Mouse (Mus musculus) hindbrain, embryonic 10.5 days (tissue): ENCODE measurements around the gene Adamts20. TPM values are rescaled to one million over a fixed set of nuclear protein-coding genes. Genes with fewer than 3 reads are reported as not detected.
"Not testable (repeated sequence)": the region's sequence is repeated elsewhere in the genome, so short reads cannot be mapped to it uniquely, and the experiment has no call there.

Source experiments
- DNase-seq: peaks from one replicate; pipeline ENCODE4 v3.0.0-alpha.2; 2017; ENCODE audit warnings: low spot score
- H3K27ac ChIP-seq: fragments of 300-500 bp; sonication (generic); 2 replicates; pipeline ENCODE4 v1.5.1; 2016; ENCODE audit warnings: mild to moderate bottlenecking, moderate library complexity
- H3K27me3 ChIP-seq: fragments of 300-500 bp; sonication (generic); 2 replicates; pipeline ENCODE4 v1.6.1; 2016; ENCODE audit warnings: mild to moderate bottlenecking; ENCODE audit not compliant: poor library complexity, insufficient read depth, severe bottlenecking
- H3K36me3 ChIP-seq: fragments of 300-500 bp; sonication (generic); 2 replicates; pipeline ENCODE4 v1.6.1; 2016; ENCODE audit warnings: mild to moderate bottlenecking, moderate library complexity
- H3K4me1 ChIP-seq: fragments of 300-500 bp; sonication (generic); replicated peaks from 2 replicates; pipeline ENCODE4 v1.6.1; 2016; ENCODE audit warnings: mild to moderate bottlenecking
- H3K4me3 ChIP-seq: fragments of 300-500 bp; sonication (generic); 2 replicates; pipeline ENCODE4 v1.5.1; 2016; ENCODE audit warnings: mild to moderate bottlenecking, moderate library complexity
- H3K9me3 ChIP-seq: fragments of 300-500 bp; sonication (generic); 2 replicates; pipeline ENCODE4 v1.6.1; 2016; ENCODE audit warnings: mild to moderate bottlenecking, moderate library complexity
- WGBS: fragments of 180-500 bp; shearing (Covaris S2); methylation state at CpG from one replicate; pipeline ENCODE4 v1.1.7; 2016; 5-methylcytosine and 5-hydroxymethylcytosine counted together
- polyA plus RNA-seq: library from polyadenylated mRNA; unstranded; fragments of >200 nt; fragmentation: Nextera tagmentation; extraction: Ambion mirVana; gene quantifications from 2 replicates; pipeline ENCODE4 v1.2.1, GENCODE M21; 2016

Adamts20 gene
- polyA plus RNA-seq, 1 experiment from 2014 or later = 1.4 TPM

- Histone ChIP-seq H3K4me1 (no peaks in the 10 kb centered on the region), H3K9me3 (no peaks in the 10 kb centered on the region), H3K27ac (no peak overlapping the region), H3K27me3 (no peaks in the 10 kb centered on the region), H3K36me3 (no peaks in the 10 kb centered on the region), H3K4me3 (no peak overlapping the region)
- DNase-seq = no peak
- WGBS = 65% methylated on average over 7 of the region's 7 CpGs
Measured at GRCm38 (mm10) chr15:94392737-94393136, 72.5 kb downstream of the Adamts20 start.

- DNase-seq, H3K36me3 ChIP-seq, H3K4me3 ChIP-seq, H3K4me1 ChIP-seq, H3K9me3 ChIP-seq, H3K27ac ChIP-seq, H3K27me3 ChIP-seq: not testable (repeated sequence)
- 60% methylated on average over 2 of the region's 2 CpGs for WGBS
Measured at GRCm38 (mm10) chr15:94390127-94390526, 75.1 kb downstream of the Adamts20 start.

- no peak overlapping the region for H3K4me3 ChIP-seq
- no peaks in the 10 kb centered on the region for H3K4me1 ChIP-seq
- DNase-seq = no peak
- no peaks in the 10 kb centered on the region for H3K36me3 ChIP-seq
- H3K9me3 ChIP-seq = no peaks in the 10 kb centered on the region
- H3K27ac ChIP-seq = no peak overlapping the region
- WGBS = 95% methylated on average over 7 of the region's 9 CpGs
- H3K27me3 ChIP-seq = no peaks in the 10 kb centered on the region
Measured at GRCm38 (mm10) chr15:94379425-94379824, 85.8 kb downstream of the Adamts20 start.

GRCm38 (mm10) chr15:94372548-94372947, 92.7 kb downstream of the Adamts20 start:
- no peak for DNase-seq
- H3K27ac ChIP-seq = no peak overlapping the region

GRCm38 (mm10) chr15:94349052-94349451, 116.2 kb downstream of the Adamts20 start:
- Histone ChIP-seq H3K27ac (no peak overlapping the region), H3K36me3 (peaks cover 17% of the 10 kb centered on the region), H3K27me3 (no peaks in the 10 kb centered on the region), H3K4me3 (no peak overlapping the region), H3K4me1 (no peaks in the 10 kb centered on the region), H3K9me3 (0 out of 2 replicates have a peak, but pooled peaks cover 3% of the 10 kb centered on the region)
- DNase-seq = no peak
- 92% methylated on average over 18 of the region's 18 CpGs for WGBS

More at GRCm38 (mm10) chr15:94372548-94372947, 92.7 kb downstream of the Adamts20 start:
- Histone ChIP-seq H3K9me3 (no peaks in the 10 kb centered on the region), H3K4me1 (no peaks in the 10 kb centered on the region), H3K27me3 (no peaks in the 10 kb centered on the region), H3K36me3 (no peaks in the 10 kb centered on the region), H3K4me3 (no peak overlapping the region)
- 90% methylated on average over 7 of the region's 7 CpGs for WGBS

- WGBS = 87% methylated on average over 5 of the region's 5 CpGs
- Histone ChIP-seq H3K4me1 (no peaks in the 10 kb centered on the region), H3K36me3 (peaks cover 22% of the 10 kb centered on the region), H3K27me3 (no peaks in the 10 kb centered on the region), H3K4me3 (no peak overlapping the region), H3K27ac (no peak overlapping the region), H3K9me3 (0 out of 2 replicates have a peak, but pooled peaks cover 3% of the 10 kb centered on the region)
- no peak for DNase-seq
Measured at GRCm38 (mm10) chr15:94344317-94344716, 120.9 kb downstream of the Adamts20 start.

GRCm38 (mm10) chr15:94342365-94342764, 122.9 kb downstream of the Adamts20 start:
- H3K4me3 ChIP-seq = no peak overlapping the region
- 70% methylated on average over 10 of the region's 10 CpGs for WGBS
- H3K27me3 ChIP-seq = no peaks in the 10 kb centered on the region
- peak; percentile 66 for DNase-seq
- H3K36me3 ChIP-seq = peaks cover 22% of the 10 kb centered on the region
- H3K9me3 ChIP-seq = 0 out of 2 replicates have a peak, but pooled peaks cover 3% of the 10 kb centered on the region
- no peaks in the 10 kb centered on the region for H3K4me1 ChIP-seq
- H3K27ac ChIP-seq = no peak overlapping the region

GRCm38 (mm10) chr15:94339011-94339410, 126.2 kb downstream of the Adamts20 start:
- Histone ChIP-seq H3K36me3 (peaks cover 4% of the 10 kb centered on the region), H3K27me3 (no peaks in the 10 kb centered on the region), H3K4me3 (no peak overlapping the region), H3K27ac (no peak overlapping the region), H3K9me3 (no peaks in the 10 kb centered on the region), H3K4me1 (no peaks in the 10 kb centered on the region)
- DNase-seq = no peak
- WGBS = 90% methylated on average over 8 of the region's 8 CpGs

GRCm38 (mm10) chr15:94334586-94334985, 130.6 kb downstream of the Adamts20 start:
- WGBS = 71% methylated on average over 10 of the region's 10 CpGs
- DNase-seq = no peak
- no peak overlapping the region for H3K27ac ChIP-seq
- H3K27me3 ChIP-seq = no peaks in the 10 kb centered on the region
- H3K4me1 ChIP-seq = no peaks in the 10 kb centered on the region
- no peak overlapping the region for H3K4me3 ChIP-seq
- H3K9me3 ChIP-seq = no peaks in the 10 kb centered on the region
- 0 out of 2 replicates have a peak, but pooled peaks cover 2% of the 10 kb centered on the region for H3K36me3 ChIP-seq

- WGBS = 90% methylated on average over 5 of the region's 5 CpGs
Measured at GRCm38 (mm10) chr15:94326626-94327025, 138.6 kb downstream of the Adamts20 start.

GRCm38 (mm10) chr15:94325509-94326181, 139.6 kb downstream of the Adamts20 start:
- no peak for DNase-seq

More at GRCm38 (mm10) chr15:94326626-94327025, 138.6 kb downstream of the Adamts20 start:
- no peak overlapping the region for H3K27ac ChIP-seq
- peaks cover 8% of the 10 kb centered on the region; the same call in 1 of the 2 replicates for H3K36me3 ChIP-seq
- H3K4me3 ChIP-seq = no peak overlapping the region
- DNase-seq = no peak
- H3K9me3 ChIP-seq = no peaks in the 10 kb centered on the region
- H3K4me1 ChIP-seq = no peaks in the 10 kb centered on the region
- no peaks in the 10 kb centered on the region for H3K27me3 ChIP-seq

GRCm38 (mm10) chr15:94316171-94316570, 149.0 kb downstream of the Adamts20 start:
- H3K4me1 ChIP-seq = no peaks in the 10 kb centered on the region
- no peak overlapping the region for H3K27ac ChIP-seq
- no peak overlapping the region for H3K4me3 ChIP-seq
- H3K9me3 ChIP-seq = no peaks in the 10 kb centered on the region
- 93% methylated on average over 3 of the region's 3 CpGs for WGBS
- DNase-seq = no peak
- no peaks in the 10 kb centered on the region for H3K27me3 ChIP-seq
- no peaks in the 10 kb centered on the region for H3K36me3 ChIP-seq

More at GRCm38 (mm10) chr15:94325509-94326181, 139.6 kb downstream of the Adamts20 start:
- no peaks in the 10 kb centered on the region for H3K9me3 ChIP-seq
- peaks cover 8% of the 10 kb centered on the region; the same call in 1 of the 2 replicates for H3K36me3 ChIP-seq
- no peak overlapping the region for H3K27ac ChIP-seq
- no peaks in the 10 kb centered on the region for H3K4me1 ChIP-seq
- no peak overlapping the region for H3K4me3 ChIP-seq
- no peaks in the 10 kb centered on the region for H3K27me3 ChIP-seq
- 85% methylated on average over 13 of the region's 13 CpGs for WGBS

GRCm38 (mm10) chr15:94309689-94310088, 155.5 kb downstream of the Adamts20 start:
- Histone ChIP-seq H3K27ac (no peak overlapping the region), H3K4me1 (no peaks in the 10 kb centered on the region), H3K36me3 (no peaks in the 10 kb centered on the region), H3K9me3 (no peaks in the 10 kb centered on the region), H3K27me3 (no peaks in the 10 kb centered on the region), H3K4me3 (no peak overlapping the region)
- DNase-seq = no peak
- 95% methylated on average over 7 of the region's 7 CpGs for WGBS
